Mouse (Mus musculus): ENCODE results near the gene Erlec1. TPM values are rescaled to one million over a fixed set of nuclear protein-coding genes. Genes with fewer than 3 reads are reported as not detected.

Erlec1 gene
- polyA plus RNA-seq, 1 experiment: 10.3 TPM

DNA sequence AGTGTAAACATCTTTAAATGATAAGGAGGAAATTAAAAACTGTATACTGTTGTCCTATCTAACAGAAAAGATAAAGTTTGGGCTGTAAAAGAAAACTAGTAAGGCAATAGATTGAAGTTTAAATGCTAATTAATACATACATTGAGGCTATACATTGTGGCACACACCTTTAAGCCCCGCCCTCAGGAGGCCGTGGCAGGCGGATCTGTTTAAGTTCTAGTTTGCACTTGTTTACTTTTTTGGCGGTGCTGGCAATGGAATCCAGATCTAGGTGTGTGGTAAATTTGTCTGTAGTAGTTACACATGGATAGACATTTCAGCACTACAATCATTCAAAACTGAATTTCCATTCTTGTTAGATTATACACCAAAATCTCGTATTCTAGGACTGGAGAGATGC lies 1.3 kb downstream of the Erlec1 start:
- H3K36me3 ChIP-seq (ENCODE audit: control insufficient read depth, insufficient read depth): peaks cover 39% of the 10 kb centered on the region
- no peak overlapping the region for H3K4me3 ChIP-seq (ENCODE audit: insufficient read depth, poor library complexity, severe bottlenecking)
- no peaks in the 10 kb centered on the region for H3K27me3 ChIP-seq (ENCODE audit: control insufficient read depth, insufficient read depth, insufficient read length)

DNA sequence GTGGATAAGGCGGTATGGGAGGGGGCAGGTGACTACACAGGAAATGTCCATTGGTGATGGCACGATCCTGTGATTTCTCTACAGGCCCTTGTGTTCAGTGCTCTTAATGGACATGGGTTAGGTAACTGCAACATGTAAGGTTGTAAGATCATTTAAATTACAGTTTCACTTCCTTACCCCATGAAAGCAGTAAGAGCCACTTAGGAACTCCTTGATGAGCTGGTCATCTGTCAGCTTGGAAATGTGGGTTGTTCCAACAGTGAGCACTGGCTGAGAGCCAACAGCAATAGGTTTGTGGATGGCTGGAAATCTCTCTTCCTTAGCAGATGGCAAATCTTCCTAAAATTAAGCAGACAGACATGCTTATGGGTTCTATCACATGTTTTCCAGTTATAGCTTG lies 10.6 kb downstream of the Erlec1 start:
- Histone ChIP-seq H3K27me3 (ENCODE audit: control insufficient read depth, insufficient read depth, insufficient read length) (no peaks in the 10 kb centered on the region), H3K79me3 (ENCODE audit: low read depth) (no peaks in the 10 kb centered on the region), H3ac (ENCODE audit: control insufficient read depth, insufficient read length, low read depth) (no peak overlapping the region), H3K4me3 (ENCODE audit: insufficient read depth, poor library complexity, severe bottlenecking) (no peak overlapping the region), H3K36me3 (ENCODE audit: control insufficient read depth, insufficient read depth) (peaks cover 88% of the 10 kb centered on the region), H3K79me2 (ENCODE audit: control insufficient read depth, insufficient read depth) (no peaks in the 10 kb centered on the region)
- TF ChIP-seq CEBPB (IDR thresholded peaks at IDR 0.05; ENCODE audit: low read depth) (no peak), CTCF (IDR thresholded peaks at IDR 0.05; ENCODE audit: control insufficient read depth, insufficient read depth, insufficient read length) (no peak), MYOD1 (IDR thresholded peaks at IDR 0.05; ENCODE audit: control insufficient read depth, insufficient read length, low read depth) (no peak), FOSL1 (IDR thresholded peaks at IDR 0.05; ENCODE audit: insufficient read depth, low read length, poor library complexity, severe bottlenecking) (no peak), USF1 (IDR thresholded peaks at IDR 0.05; ENCODE audit: low read depth) (no peak), MAX (IDR thresholded peaks at IDR 0.05) (no peak), MYOG (IDR thresholded peaks at IDR 0.05; ENCODE audit: control insufficient read depth, extremely low read depth, insufficient read length) (no peak)

More for the DNA sequence above, 1.3 kb downstream of the Erlec1 start:
- TF ChIP-seq MAX (IDR thresholded peaks at IDR 0.05) (no peak), MYOD1 (IDR thresholded peaks at IDR 0.05; ENCODE audit: control insufficient read depth, insufficient read length, low read depth) (no peak), MYOG (IDR thresholded peaks at IDR 0.05; ENCODE audit: control insufficient read depth, extremely low read depth, insufficient read length) (no peak), CTCF (IDR thresholded peaks at IDR 0.05; ENCODE audit: control insufficient read depth, insufficient read depth, insufficient read length) (no peak), CEBPB (IDR thresholded peaks at IDR 0.05; ENCODE audit: low read depth) (no peak), FOSL1 (IDR thresholded peaks at IDR 0.05; ENCODE audit: insufficient read depth, low read length, poor library complexity, severe bottlenecking) (no peak), USF1 (IDR thresholded peaks at IDR 0.05; ENCODE audit: low read depth) (no peak)
- peaks cover 3% of the 10 kb centered on the region for H3K79me3 ChIP-seq (ENCODE audit: low read depth)
- H3K79me2 ChIP-seq (ENCODE audit: control insufficient read depth, insufficient read depth): peaks cover 26% of the 10 kb centered on the region
- no peak overlapping the region for H3ac ChIP-seq (ENCODE audit: control insufficient read depth, insufficient read length, low read depth)

DNA sequence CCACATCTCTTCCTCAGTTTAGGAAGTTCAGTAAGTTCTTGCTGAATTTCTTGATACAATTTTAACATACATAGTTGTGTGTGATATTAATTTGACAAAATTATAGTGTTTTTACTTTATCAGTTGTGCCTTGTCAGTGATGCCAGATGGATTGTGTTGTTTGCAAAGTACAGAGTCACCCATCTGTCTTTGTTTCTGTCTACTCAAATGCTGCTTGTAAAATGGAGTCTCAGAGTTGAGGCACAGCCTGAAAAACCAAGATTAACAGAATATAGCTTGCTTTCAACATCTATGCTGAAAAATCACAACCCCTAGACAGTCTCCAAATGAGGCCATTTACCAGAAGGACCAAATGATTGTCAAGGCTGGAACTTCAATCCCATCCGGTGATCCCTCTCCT lies 25.6 kb downstream of the Erlec1 start:
- H3K79me2 ChIP-seq (ENCODE audit: control insufficient read depth, insufficient read depth): no peaks in the 10 kb centered on the region
- TF ChIP-seq CTCF (IDR thresholded peaks at IDR 0.05; ENCODE audit: control insufficient read depth, insufficient read depth, insufficient read length): no peak
- TF ChIP-seq MAX (IDR thresholded peaks at IDR 0.05): no peak
- no peak for TF ChIP-seq USF1 (IDR thresholded peaks at IDR 0.05; ENCODE audit: low read depth)
- TF ChIP-seq FOSL1 (IDR thresholded peaks at IDR 0.05; ENCODE audit: insufficient read depth, low read length, poor library complexity, severe bottlenecking): no peak
- TF ChIP-seq MYOD1 (IDR thresholded peaks at IDR 0.05; ENCODE audit: control insufficient read depth, insufficient read length, low read depth): no peak
- TF ChIP-seq MYOG (IDR thresholded peaks at IDR 0.05; ENCODE audit: control insufficient read depth, extremely low read depth, insufficient read length): no peak
- no peak for TF ChIP-seq CEBPB (IDR thresholded peaks at IDR 0.05; ENCODE audit: low read depth)
- no peak overlapping the region for H3ac ChIP-seq (ENCODE audit: control insufficient read depth, insufficient read length, low read depth)
- H3K36me3 ChIP-seq (ENCODE audit: control insufficient read depth, insufficient read depth): peaks cover 31% of the 10 kb centered on the region
- H3K27me3 ChIP-seq (ENCODE audit: control insufficient read depth, insufficient read depth, insufficient read length): no peaks in the 10 kb centered on the region
- H3K4me3 ChIP-seq (ENCODE audit: insufficient read depth, poor library complexity, severe bottlenecking): no peak overlapping the region
- H3K79me3 ChIP-seq (ENCODE audit: low read depth): no peaks in the 10 kb centered on the region

DNA sequence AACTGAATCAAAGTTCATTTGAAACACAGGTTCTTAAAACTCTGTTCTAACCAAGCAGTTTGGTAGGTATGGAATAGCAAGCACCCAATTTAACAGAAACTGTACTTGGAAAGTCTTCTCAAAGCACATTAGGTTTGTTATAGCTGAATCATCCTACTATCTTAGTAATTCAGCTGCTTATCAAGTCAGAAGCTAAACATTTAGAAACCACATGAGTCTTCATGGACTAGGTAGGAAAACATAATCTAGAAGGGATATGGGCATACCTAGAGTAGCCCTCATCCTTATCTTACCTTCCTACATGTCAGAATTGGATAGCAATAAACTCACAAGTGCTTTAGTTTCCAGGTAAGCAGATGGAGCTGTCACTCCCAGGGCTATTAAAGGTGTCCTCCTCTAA lies 26.1 kb downstream of the Erlec1 start:
- no peak overlapping the region for H3K4me3 ChIP-seq (ENCODE audit: insufficient read depth, poor library complexity, severe bottlenecking)
- peaks cover 29% of the 10 kb centered on the region for H3K36me3 ChIP-seq (ENCODE audit: control insufficient read depth, insufficient read depth)
- TF ChIP-seq CTCF (IDR thresholded peaks at IDR 0.05; ENCODE audit: control insufficient read depth, insufficient read depth, insufficient read length) (no peak), MYOG (IDR thresholded peaks at IDR 0.05; ENCODE audit: control insufficient read depth, extremely low read depth, insufficient read length) (no peak), MAX (IDR thresholded peaks at IDR 0.05) (no peak), FOSL1 (IDR thresholded peaks at IDR 0.05; ENCODE audit: insufficient read depth, low read length, poor library complexity, severe bottlenecking) (no peak), USF1 (IDR thresholded peaks at IDR 0.05; ENCODE audit: low read depth) (no peak), MYOD1 (IDR thresholded peaks at IDR 0.05; ENCODE audit: control insufficient read depth, insufficient read length, low read depth) (no peak), CEBPB (IDR thresholded peaks at IDR 0.05; ENCODE audit: low read depth) (no peak)
- H3K79me2 ChIP-seq (ENCODE audit: control insufficient read depth, insufficient read depth): no peaks in the 10 kb centered on the region
- H3ac ChIP-seq (ENCODE audit: control insufficient read depth, insufficient read length, low read depth): no peak overlapping the region
- H3K27me3 ChIP-seq (ENCODE audit: control insufficient read depth, insufficient read depth, insufficient read length): no peaks in the 10 kb centered on the region
- no peaks in the 10 kb centered on the region for H3K79me3 ChIP-seq (ENCODE audit: low read depth)

- Histone ChIP-seq H3K79me2 (ENCODE audit: control insufficient read depth, insufficient read depth) (no peaks in the 10 kb centered on the region), H3K36me3 (ENCODE audit: control insufficient read depth, insufficient read depth) (peaks cover 8% of the 10 kb centered on the region), H3ac (ENCODE audit: control insufficient read depth, insufficient read length, low read depth) (no peak overlapping the region), H3K27me3 (ENCODE audit: control insufficient read depth, insufficient read depth, insufficient read length) (no peaks in the 10 kb centered on the region), H3K79me3 (ENCODE audit: low read depth) (no peaks in the 10 kb centered on the region), H3K4me3 (ENCODE audit: insufficient read depth, poor library complexity, severe bottlenecking) (no peak overlapping the region)
- no peak for TF ChIP-seq CTCF (IDR thresholded peaks at IDR 0.05; ENCODE audit: control insufficient read depth, insufficient read depth, insufficient read length)
- no peak for TF ChIP-seq MAX (IDR thresholded peaks at IDR 0.05)
- TF ChIP-seq CEBPB (IDR thresholded peaks at IDR 0.05; ENCODE audit: low read depth): no peak
- TF ChIP-seq MYOG (IDR thresholded peaks at IDR 0.05; ENCODE audit: control insufficient read depth, extremely low read depth, insufficient read length): no peak
- TF ChIP-seq USF1 (IDR thresholded peaks at IDR 0.05; ENCODE audit: low read depth): no peak
- no peak for TF ChIP-seq MYOD1 (IDR thresholded peaks at IDR 0.05; ENCODE audit: control insufficient read depth, insufficient read length, low read depth)
- no peak for TF ChIP-seq FOSL1 (IDR thresholded peaks at IDR 0.05; ENCODE audit: insufficient read depth, low read length, poor library complexity, severe bottlenecking)
These were observed 30.9 kb downstream of the Erlec1 start for GRCm38 (mm10) chr11:30923283-30923682.

- Histone ChIP-seq H3K27me3 (ENCODE audit: control insufficient read depth, insufficient read depth, insufficient read length) (no peaks in the 10 kb centered on the region), H3ac (ENCODE audit: control insufficient read depth, insufficient read length, low read depth) (no peak overlapping the region), H3K36me3 (ENCODE audit: control insufficient read depth, insufficient read depth) (peaks cover 4% of the 10 kb centered on the region), H3K79me3 (ENCODE audit: low read depth) (no peaks in the 10 kb centered on the region), H3K4me3 (ENCODE audit: insufficient read depth, poor library complexity, severe bottlenecking) (no peak overlapping the region), H3K79me2 (ENCODE audit: control insufficient read depth, insufficient read depth) (no peaks in the 10 kb centered on the region)
- TF ChIP-seq CEBPB (IDR thresholded peaks at IDR 0.05; ENCODE audit: low read depth) (no peak), CTCF (IDR thresholded peaks at IDR 0.05; ENCODE audit: control insufficient read depth, insufficient read depth, insufficient read length) (no peak), FOSL1 (IDR thresholded peaks at IDR 0.05; ENCODE audit: insufficient read depth, low read length, poor library complexity, severe bottlenecking) (no peak), USF1 (IDR thresholded peaks at IDR 0.05; ENCODE audit: low read depth) (no peak), MAX (IDR thresholded peaks at IDR 0.05) (no peak), MYOG (IDR thresholded peaks at IDR 0.05; ENCODE audit: control insufficient read depth, extremely low read depth, insufficient read length) (no peak), MYOD1 (IDR thresholded peaks at IDR 0.05; ENCODE audit: control insufficient read depth, insufficient read length, low read depth) (no peak)
These were observed 33.5 kb downstream of the Erlec1 start for GRCm38 (mm10) chr11:30920641-30921040.
